Mouse (Mus musculus) granulocyte monocyte progenitor cell, adult 5-6 weeks (primary cell): Measurements from ENCODE around the gene Fam120a. TPM values are rescaled to one million over a fixed set of nuclear protein-coding genes. Genes with fewer than 3 reads are reported as not detected.

Experiments
- ATAC-seq: replicated peaks from 2 replicates; pipeline ENCODE4 v1.8.0; 2016; ENCODE audit warnings: mild to moderate bottlenecking, moderate TSS enrichment, inconsistent platforms; ENCODE audit not compliant: poor library complexity, severe bottlenecking
- total RNA-seq, 2 experiments: library from RNA; stranded (forward) in 1 of 2; stranded (reverse) in 1 of 2; fragments of 200-712, 200-1000 nt in 1 of 2; fragments of >200 nt in 1 of 2; fragmentation: Nextera tagmentation in 1 of 2; gene quantifications; 2 replicates each; pipeline ENCODE4 v1.2.3; 2014 to 2017

Gene Fam120a
- total RNA-seq, 2 experiments from 2014 or later = 128 to 168 TPM

GRCm38 (mm10) chr13:48966851-48967821 lies 681 bp downstream of the Fam120a start:
- peak; percentile 14; the same call in 1 of the 2 replicates for ATAC-seq

GRCm38 (mm10) chr13:48965559-48966525 lies 2.0 kb downstream of the Fam120a start:
- peak; percentile 59 for ATAC-seq

DNA sequence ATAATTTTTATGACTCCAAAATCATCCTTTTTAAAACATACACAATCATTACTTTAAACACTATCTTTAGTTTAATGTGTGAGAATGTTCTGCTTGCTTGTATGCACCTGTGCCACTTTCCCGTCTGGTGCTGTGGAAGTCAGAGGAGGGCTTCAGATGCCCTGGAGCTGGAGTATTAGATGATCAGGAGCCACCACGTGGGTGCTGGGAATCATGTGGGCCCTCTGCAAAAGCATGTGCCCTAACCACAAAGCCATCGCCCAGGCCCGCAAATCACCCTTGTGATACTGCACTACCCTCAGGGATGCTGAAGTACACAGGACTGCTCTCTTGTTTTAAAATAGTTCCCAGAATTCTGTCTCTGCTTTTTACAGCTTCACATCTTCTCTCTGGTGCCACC lies 3.0 kb downstream of the Fam120a start:
- no peak for ATAC-seq

DNA sequence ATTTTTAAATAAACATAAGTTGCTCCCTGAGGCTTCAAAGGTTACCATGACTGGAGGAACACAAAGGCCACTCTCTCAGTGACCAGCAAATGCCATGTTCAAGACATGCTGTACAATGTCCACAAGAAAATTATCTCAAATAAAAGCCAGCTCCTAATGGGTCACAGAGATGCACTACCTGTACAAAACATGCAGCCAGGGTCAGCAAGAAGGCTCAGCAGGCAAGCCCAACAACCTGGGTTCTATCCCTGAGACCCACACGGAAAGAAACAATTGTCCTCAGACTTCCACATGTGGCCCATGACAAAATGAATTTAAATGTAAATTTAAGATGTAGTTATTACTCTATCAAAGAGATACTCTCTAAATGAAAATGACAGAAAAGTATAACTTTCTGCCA lies 4.7 kb downstream of the Fam120a start:
- ATAC-seq = no peak

GRCm38 (mm10) chr13:48962519-48962918 lies 5.3 kb downstream of the Fam120a start:
- peak; percentile 38 for ATAC-seq

GRCm38 (mm10) chr13:48958608-48959007 lies 9.2 kb downstream of the Fam120a start:
- ATAC-seq = no peak

DNA sequence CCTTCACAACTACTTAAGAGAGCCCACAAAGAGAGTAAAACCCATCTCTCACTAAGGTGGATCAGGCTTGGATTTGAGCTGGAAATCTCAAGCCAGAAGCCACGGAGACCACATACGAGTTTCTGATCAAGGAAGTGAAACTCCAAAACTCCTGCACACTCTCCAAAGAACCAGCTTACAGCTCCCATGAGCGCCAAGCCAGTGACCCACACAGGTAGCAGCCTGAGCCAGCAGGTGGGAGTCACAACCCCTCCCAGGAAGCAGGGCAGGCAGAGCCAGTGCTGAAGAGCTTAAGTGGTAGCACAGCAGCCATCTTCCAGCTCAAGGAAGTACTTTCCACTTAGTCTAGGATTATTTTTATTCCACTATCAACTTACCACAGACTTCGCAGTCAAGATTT lies 13.0 kb downstream of the Fam120a start:
- ATAC-seq = peak; percentile 84

DNA sequence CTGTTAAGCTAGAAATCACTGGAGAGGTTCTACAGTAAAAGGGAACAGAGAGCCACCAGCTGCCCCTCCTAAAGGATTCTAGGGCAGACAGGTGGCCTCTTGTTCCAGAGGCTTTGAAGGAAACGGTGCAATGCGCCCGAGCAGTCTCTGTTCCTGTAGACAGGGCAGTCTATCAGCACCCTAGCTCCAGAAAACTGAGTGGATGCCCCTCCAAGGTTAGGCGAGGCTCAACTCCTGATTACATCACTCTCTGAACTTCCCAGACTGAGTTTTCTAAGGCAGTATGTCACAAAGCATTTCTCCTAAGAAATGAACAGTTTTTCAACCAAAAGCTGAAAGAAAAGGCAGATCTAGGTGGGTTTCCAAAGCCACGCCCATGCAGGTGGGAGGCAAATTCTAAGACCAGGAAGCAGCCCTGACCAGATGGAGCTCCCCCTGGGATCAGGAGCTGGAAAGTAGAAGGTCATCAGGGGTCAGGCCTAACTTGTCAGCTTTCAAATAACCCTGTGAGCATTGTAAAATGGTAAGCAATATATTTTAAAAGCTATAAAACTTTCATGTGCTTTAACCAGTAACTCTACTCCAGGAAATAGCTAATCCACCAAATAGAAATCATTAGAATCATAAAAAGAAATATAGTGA lies 17.1 kb downstream of the Fam120a start:
- ATAC-seq = no peak

DNA sequence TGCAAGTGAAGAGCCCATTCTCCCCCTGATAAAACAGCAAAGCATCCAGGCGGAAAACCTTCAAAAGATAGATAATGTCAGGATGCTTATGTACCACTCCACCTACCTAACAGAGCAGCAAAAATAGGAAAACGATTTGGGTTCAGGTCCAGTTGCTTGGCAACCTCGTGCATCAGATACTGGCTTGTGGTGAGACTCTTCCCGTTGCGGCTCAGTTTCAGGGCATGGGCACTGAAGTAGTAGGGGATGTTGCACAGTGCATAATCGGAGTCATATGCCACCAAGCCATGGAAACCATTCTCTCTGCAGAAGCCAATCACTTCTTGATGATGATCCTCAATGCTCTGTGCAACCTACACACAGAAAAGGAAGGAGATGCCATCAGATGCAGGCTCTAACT lies 18.9 kb downstream of the Fam120a start:
- ATAC-seq = no peak

GRCm38 (mm10) chr13:48944571-48944970 lies 23.2 kb downstream of the Fam120a start:
- ATAC-seq = no peak

GRCm38 (mm10) chr13:48942471-48942870 lies 25.3 kb downstream of the Fam120a start:
- ATAC-seq = 0 out of 2 replicates have a peak, but pooled peaks have one; percentile 20

- no peak for ATAC-seq
Measured at GRCm38 (mm10) chr13:48941773-48942172, 26.0 kb downstream of the Fam120a start.

DNA sequence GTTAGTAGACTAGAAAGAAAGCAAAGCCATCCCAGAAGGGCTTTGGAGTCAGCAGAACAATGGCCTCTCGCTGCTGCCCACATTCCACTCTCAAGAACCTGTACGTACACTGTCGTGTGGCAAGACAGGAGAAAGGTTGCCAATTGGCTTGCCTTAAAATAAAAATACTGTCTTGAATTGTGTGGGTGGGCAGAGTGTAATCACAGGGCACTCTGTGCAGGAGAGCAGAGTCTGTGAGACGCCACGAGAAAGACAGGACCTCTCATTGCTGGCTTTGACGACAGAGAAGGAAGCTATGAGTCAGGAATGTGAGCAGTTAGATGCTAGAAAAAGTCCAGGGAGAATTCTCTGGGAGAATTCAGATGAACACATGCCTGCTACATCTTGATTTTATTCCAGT lies 33.2 kb downstream of the Fam120a start:
- no peak for ATAC-seq

DNA sequence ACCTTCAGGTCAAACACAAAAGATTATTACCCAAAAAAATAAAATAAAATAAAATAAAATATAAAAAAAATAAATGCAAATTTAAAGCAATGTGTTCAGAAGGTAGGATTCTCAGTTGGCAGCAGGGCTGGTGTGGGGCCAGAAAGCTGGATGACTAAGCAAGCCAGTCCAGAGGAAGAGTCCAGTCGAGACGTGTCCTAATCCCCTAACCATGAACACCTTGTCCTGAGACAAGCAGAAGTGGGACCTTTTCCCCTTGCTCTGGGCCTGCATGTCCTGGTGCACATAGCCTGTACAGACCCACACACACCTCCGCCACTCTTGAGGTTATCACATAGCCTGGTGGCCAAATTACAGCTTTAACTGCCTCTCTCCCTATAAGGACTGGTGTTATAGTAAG lies 35.1 kb downstream of the Fam120a start:
- no peak for ATAC-seq

DNA sequence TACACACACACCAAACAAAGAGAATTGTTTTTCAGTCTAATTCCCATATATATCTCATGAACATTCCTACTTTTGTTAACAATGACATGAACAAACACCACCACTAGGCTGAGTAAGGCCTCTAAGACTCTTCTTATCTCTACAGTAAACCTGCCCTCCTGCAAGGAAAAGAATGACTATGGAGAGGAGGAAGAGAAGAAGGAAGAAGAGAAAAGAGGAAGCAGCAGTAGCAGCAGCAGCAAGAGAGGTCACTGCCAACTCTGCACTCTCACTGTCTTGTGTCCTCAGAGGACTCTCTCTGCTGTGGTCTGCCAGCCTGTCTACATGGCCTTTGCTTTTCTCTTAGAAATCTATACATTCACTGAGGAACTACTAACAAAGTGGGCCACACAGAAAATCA lies 36.1 kb downstream of the Fam120a start:
- peak; percentile 78 for ATAC-seq

DNA sequence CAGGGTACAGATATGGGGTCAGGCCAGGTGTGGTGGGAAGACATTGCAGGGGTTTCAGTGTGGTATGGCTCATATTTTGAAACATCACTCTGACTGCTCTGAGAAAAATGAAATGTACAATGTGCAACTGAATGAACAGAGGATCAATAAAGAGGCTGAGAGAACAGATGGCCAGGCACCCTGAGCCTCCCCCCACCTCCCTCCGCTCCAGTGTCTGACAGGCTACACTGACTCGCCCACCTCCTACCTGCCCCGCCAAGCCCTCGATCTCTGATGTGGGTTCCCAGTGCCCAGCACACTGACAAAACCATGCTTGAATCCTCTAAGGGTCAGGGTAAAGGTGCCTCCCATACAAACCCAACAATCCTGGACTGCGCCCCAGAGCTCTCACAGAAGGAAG lies 36.6 kb downstream of the Fam120a start:
- no peak for ATAC-seq

GRCm38 (mm10) chr13:48929535-48930110 lies 38.2 kb downstream of the Fam120a start:
- 0 out of 2 replicates have a peak, but pooled peaks have one; percentile 18 for ATAC-seq

DNA sequence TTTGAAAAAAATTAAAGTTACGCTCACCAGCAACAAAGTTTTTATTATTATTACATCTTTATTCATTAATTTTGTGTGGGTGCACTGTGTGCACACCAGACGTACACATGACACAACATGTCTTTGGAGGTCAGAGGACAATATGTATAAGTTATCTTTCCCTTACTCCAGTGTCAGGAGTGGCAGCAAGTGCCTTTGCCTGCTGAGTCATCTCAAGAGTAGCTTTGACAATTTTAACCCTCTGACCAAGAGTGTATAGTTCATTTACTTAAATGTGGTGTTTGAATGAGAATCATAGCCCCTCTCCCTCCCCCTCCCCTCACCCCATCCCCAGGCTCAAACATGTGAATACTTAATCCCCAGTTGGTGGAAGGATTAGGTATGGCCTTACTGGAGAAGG lies 40.2 kb downstream of the Fam120a start:
- ATAC-seq = no peak

DNA sequence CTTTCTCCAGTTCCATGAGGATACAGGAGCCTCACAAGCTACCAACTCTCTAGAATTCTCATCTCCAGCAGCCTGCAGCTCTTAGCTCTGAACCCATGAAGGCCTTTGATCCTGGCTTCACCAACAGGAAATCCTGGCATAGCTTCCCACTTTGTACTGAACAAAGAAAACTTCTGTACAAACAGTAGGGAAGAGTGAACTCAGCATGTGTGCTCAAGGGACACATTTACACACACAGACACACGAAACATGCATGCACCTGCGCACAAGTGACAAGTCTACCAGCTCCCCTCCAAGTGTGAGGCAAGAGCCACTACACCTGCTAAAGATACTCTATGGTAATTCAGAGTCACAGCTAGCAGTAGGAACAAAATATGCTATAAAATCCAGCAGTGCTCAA lies 45.1 kb downstream of the Fam120a start:
- no peak for ATAC-seq

DNA sequence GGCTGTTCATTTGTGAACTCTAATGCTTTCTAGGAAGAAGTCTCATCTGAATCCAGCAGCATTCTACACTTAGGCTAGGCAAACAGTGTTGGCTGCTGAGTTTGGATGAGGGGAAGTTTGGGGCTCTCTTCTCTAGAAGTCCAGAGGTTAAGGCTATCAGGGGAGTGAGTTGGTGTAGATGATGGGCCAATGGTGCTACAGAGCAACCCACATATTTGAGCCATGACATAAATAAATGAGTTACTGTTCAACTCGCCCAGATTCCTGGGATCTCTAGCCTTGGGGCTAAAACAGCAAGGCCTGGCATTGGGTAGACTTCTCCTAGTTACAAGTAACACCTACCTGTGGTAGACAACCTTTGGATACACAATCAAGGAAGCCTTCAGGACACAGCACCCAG lies 46.6 kb downstream of the Fam120a start:
- ATAC-seq = no peak
